Mouse (Mus musculus) left cerebral cortex, postnatal 14 days (tissue): Measurements from ENCODE around the gene Psmd1. TPM values are rescaled to one million over a fixed set of nuclear protein-coding genes. Genes with fewer than 3 reads are reported as not detected.
"Not testable (repeated sequence)": the region's sequence is repeated elsewhere in the genome, so short reads cannot be mapped to it uniquely, and the experiment has no call there.

Experiments
- DNase-seq, 2 experiments: peaks; one replicate each; pipeline ENCODE4 v3.0.0; 2021 to 2022; ENCODE audit warnings: low spot score in 2 of 2, mixed read lengths in 1 of 2
- intact Hi-C: fragments of 180-260 bp; cut with DNase I; formaldehyde crosslinking; loops from one replicate; pipeline ENCODE4 v1.15.1; 2025
- long read RNA-seq, 2 experiments: library from polyadenylated mRNA; stranded (forward); transcript quantifications; one replicate each; pipeline ENCODE4 v2.0.0; 2021
- total RNA-seq, 2 experiments: library from RNA; stranded (reverse); gene quantifications; 2 replicates each; pipeline ENCODE4 v1.2.3; 2021

The Psmd1 gene
- 100 to 1,000 TPM; 110 to 112 TPM for total RNA-seq
- long read RNA-seq, experiment 1, transcript Psmd1-201 (25 exons, 3,112 nt): major isoform, 116 of 179 reads
- long read RNA-seq, experiment 1, partial matches to known transcripts: 57 of 179 reads
- long read RNA-seq, experiment 1, other reads (novel, unspliced or antisense): 6 of 179 reads
- long read RNA-seq, experiment 2, transcript Psmd1-201 (25 exons, 3,112 nt): major isoform, 110 of 143 reads
- long read RNA-seq, experiment 2, partial matches to known transcripts: 27 of 143 reads
- long read RNA-seq, experiment 2, other reads (novel, unspliced or antisense): 6 of 143 reads

DNA sequence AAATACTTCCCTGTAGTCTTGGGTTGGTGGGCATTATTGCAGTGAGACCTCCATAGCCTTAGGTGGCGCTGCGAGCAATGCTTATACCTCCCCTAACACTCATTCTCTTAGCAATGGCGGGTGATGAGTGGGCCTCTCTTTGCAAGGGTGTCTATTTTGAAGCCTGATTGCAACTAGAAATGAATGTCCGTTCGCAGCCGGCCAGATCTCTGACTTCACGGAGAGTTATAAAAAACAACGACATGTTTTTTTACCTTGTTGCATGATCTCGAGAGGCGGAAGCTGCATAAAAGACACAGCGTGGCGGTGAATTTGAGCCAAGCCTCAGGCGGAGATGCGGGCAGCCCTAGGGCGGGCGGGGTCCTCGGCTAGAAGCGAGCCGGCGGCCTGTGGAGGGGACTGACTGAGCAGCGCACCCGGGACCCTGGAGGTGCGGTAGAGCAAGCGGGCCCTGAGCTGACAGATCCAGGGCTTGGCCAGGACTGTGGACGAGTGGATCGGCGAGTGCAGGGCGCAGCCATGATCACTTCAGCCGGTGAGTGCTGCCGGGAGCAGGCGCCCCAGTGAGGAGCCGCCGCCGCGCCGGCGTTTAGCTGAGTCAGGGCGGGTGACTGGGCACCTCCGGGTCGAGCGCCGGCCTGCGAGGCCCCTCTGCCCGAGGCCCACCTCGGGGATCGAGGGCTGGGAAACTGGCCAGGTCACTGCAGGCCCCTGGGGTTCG lies at the start of gene Psmd1:
TSS of gene Psmd1 (plus strand) at position 117 of the 721 bp plus-strand sequence.
- peak; percentile 92 to 93 for DNase-seq
- intact Hi-C loops: no loop called here

DNA sequence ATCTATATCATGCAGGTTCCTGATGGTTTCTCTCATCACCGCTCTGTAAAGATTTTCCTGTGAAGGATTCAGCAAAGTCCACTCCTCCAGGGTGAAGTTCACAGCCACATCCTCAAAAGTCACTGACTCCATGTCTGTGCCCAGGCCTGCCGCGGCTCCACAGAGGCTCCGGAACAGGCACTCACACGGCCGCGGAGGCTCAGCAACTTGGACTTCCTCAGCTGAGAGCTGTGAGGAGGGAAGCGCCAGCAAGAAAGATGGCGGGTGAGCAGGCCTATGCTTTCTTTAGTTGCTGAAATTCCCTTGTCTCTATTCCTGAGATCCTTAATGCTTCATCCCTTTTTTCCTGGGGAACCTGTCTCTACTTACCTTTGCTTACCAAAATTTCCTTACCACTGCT lies 48.4 kb upstream of the Psmd1 start:
- intact Hi-C loops, DNase-seq: not testable (repeated sequence)

DNA sequence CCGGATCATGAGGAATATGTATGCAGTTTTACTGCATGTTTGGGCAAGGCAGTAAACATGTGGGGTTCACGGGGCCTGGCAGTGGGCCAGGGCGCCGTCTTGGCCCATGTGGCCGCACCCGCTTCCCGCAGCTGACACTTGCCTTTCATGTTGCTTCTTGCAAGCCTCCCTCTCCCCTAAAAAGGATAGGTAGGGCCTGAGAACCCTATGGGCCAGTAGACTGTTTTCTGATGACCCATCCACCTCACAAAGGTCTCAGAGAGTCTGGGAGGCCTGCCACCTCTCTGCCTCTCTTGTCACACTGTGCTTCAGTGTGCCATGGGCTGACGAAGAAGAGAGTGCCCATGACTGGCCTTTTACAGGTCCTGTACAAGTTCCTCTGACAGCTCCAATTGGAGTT lies 47.7 kb upstream of the Psmd1 start, which contains the start of gene Spata3:
TSS of gene Spata3 (plus strand) at position 301 of the 400 bp plus-strand sequence.
- no peak for DNase-seq
- intact Hi-C loops: no loop called here

DNA sequence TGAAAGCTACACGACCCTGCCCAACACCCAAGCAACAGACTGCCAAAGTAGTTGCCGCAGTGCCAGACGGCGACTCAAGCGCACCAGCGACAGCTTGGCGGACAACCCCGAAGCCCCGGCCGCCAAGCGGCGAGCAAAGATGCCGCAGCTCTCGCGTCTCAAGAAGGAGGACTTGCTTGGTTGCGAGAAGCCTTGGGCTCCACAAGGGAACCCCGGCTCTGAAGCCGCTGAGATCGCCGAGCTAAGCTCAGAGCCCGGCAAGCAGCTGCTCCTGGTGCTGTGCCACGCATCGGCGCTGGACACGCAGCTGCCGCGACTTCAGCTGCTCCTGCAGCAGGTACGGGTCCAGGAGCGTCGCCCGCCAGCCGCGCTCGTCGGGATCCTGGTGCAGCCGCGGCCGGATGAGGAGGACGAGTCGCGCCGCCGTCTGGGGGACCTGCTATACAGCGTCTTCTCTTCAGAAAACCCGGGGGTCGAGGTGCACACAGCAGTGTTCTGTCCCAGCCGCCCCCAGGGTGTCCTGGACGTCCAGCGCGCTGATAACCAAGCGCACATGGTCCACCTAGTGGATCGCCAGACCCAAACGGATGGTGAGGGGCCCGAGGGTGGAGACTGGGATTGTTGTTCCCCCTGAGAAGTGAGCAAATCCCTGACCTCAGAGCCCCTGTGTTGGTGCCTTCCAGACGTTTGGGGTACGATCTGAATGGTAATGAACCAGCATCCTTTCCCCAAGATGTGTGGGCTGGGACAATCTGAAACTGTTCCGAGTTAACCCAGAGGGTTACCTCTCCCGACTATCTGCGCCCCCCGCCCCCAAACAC lies 45.7 kb upstream of the Psmd1 start:
- intact Hi-C loops: no loop called here
- DNase-seq: peak; percentile 72 to 77

DNA sequence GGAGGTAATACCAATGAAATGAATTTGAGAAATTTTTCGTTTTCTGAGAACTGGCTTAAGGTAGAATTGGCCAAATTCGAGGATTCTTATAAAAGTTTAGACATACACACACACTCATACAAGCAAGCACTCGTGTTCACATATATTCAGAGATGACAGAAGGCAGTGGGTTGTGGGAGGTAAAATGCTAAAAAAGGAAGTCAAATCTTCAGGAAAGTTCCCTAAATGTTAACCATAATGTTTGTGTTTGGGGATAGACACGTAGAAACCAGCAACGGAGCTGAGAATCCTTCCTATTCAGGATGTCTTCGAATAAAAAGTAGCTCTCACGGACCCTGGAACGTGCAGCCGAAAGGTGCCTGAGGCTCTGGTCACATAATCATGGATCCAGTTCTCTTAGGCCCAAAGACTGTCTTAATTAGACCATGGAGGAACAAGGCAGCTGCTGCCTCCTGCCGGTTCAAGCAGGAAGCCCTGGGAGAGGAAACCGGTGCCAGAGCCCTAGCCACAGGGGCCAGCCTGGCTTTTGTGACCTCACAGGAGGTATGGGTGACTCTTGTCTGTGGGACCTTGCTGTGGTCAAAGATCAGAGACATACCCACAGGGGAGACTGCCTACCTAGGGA lies 42.7 kb upstream of the Psmd1 start:
- intact Hi-C loops: no loop called here
- DNase-seq: peak; percentile 26 to 71

DNA sequence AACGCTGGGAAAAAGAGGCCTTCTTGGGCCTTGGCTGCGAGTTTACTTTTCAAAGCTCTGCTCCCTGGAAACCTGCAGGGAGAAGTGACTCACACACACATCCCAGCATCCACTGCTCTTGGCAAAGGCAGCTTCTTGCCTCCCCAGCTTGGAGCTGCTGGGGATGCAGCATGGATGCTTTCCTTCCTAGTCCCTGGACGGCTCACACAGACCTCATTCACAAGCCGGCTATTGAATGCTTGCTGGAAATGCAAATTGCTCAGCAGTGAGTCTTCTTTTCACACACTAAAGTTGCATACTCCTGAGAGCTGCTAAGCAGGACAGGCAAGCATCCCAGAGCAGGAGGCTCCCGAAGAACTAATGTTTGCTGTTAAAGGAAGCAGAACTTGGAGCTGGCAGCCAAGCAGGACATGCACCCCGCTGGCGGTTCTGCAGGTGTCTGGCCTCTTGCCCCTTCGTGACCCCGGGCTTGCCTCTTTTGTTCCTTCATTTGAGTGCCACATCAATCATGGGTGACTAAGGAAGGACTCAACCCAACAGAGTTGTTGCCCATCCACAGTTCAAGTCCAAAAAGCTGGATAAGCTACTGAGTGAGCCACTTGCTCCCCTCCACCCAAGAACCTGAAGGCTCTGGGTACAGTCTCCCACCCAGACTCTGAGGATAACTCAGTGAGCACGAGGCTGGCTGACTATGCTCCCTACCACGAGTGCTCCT lies 31.8 kb upstream of the Psmd1 start:
- intact Hi-C loops: no loop called here
- DNase-seq: peak; percentile 67 to 79

DNA sequence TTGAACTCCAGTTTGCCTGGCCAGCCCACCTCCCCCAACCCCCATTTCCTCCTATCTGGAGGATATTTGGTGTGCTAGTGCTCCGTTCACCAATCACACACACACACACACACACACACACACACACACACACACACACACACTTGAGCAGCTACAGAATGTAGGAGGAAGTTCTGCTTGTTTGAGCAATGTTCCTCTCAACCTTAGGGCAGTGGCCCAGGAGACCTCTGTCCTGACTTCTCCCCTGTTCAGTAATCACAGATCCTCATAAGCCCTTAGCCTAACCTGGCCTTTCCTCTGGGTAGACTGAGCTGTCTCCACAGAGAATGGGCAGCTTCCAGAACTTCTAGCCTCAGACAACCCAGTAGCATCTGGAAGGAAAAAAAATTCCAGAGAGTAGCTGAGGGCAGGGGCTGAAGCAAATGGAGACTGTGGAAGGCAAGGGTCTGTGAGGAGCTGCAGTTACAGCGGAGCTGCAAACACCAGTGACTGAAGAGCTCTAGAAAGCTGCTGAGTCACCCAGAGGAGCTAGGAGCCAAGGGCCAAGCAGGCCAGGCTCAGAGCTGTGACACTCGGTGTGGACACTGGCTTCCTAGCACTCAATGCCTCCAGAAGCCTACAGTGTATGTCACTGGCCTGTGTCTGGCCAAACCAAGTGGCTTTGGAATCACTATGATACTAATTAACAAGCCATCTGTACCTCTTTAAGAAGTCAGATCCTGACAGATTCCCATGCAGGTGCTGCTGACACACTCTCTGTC lies 25.8 kb upstream of the Psmd1 start:
- intact Hi-C loops: no loop called here
- DNase-seq: no peak

DNA sequence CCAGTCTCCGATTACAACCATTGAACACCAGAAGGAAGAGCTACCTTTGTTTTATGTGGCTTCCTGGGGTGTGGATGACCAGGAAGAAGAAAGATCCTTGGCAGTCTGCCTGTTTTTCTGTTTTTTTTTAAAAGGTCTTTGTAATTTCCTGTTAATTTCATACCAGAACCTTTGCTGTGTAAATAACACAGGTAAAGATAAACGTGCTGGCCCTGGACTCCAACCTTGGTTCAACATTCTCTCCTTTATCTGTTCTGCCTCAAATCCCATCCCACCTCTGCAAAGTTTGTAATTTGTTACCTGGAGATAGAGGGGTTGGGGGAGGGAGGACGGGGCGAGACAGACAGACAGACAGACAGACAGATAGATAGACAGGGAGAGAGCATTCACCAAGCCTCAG lies 24.1 kb upstream of the Psmd1 start:
- DNase-seq: no peak
- intact Hi-C loops: no loop called here

DNA sequence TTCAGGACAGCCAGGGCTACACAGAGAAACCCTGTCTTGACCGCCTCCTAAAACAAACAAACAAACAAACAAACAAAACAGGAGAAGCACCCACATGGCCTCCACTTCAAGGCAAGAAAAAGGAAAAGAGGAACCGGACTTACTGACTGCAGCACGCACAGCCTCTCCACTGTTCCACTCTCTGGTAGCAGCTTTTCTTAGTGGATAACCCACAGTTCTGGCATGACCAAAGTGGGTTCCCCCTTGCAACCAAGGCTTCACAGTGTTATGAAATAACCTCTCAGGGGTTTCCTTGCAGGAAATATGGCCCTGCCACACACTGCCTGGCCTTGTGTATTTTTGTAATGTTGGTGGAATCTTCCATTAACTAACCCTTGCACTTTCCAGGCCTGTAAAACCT lies 23.4 kb upstream of the Psmd1 start:
- intact Hi-C loops: no loop called here
- no peak for DNase-seq

DNA sequence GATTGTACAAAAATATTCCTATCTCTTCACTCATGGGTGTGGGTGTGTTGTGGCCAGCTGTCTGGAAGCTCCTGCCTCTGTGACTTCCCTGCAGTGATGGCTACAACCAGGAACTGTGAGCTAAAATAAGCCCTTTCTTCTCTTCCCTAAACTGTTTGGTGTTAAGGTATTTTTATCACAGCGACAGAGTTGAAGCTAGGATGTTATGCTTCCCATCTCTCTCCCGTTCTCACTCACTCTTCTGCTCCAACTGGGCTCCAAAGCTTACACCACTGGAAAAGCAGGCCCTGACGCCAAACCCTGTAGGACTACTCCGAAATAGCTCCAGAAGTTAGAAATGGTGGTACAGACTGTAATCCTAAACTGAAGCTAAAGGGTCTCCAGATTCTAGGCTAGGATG lies 19.1 kb upstream of the Psmd1 start:
- peak in 1 of 2 experiments; percentile 23 for DNase-seq
- intact Hi-C loops: no loop called here

DNA sequence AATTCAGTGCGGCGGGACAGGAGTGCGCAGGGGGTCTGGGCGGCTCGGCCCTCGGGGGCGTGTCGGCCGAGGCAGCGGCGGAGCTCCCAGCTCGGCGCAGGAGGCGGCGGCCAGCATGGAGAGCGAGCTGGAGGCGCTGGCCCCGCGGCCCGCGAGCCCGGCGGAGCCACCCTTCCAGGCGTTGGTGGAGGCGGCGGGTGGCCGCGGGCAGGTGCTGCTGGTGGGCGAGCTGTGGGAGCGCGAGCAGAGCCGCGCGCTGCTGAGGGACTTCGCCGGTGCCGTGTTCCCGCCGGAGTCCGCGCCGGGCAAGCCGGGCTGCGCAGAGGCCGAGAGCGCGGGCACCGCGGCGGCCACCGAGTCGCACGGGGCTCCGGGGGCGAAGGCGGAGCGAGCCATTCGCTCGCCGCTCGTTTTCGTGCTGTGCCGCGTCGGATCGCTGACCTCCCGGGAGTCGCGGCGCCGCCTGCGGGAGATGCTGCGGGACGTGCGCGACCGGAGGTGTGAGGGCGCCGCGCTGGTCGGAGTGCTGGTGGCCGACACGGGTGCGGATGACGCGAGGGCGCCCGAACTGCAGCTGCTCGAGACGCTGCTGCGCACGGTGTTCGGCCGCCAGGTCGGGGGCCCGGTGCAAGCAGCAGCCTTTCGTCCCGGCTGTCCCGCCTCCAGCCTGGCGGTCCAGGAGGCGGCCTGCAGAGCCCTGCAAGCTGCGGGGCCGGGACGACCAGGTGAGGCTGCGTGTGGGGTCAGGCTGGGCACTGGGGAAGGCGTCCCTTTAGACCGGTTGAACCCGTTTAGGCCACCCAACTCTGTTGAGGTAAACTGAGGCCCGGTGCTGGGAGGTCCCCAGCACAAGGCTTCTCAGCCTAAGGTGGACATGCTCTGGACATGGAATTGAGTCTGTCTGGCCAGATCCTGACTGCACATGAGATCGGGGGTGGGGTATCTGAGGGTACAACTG lies 18.1 kb upstream of the Psmd1 start, which contains the start of gene 2810459M11Rik:
TSS of gene 2810459M11Rik (plus strand) at position 16 of the 958 bp plus-strand sequence.
- peak in 1 of 2 experiments; percentile 25 for DNase-seq
- intact Hi-C loops: no loop called here

DNA sequence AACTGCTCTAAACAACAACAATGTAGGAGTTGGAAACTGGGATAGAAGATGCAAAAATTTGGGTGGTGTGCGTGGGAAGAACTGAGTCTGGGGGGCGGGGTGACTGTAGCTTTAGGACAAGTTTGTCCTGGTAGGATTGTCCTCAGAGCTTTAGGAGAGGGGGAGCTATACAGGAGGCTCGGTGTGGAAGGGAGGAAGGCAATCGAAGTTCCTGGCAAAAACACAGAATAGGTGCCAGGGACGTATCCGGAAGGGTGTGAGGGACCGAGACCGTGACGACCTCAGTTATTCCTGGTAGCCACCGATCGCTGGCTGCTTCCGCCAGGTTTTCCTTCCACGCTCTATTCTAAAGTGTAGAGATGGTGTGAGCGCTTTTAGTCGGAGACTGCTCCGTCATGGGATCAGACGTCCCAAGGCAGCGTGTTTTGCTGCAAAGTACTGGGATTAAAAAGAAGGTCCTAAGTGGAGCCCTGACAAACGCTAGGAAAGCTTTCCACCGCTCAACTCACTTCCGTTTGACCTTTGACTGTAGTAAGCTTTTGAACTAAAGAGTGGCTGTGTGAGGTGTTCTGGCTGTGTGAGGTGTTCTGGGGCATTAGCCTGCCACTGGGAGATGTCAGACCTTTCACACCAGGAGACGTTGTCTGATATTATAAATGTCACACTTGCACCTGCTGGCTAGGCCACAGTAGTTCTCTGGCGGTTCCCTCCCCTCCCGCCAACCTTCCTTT lies 17.2 kb upstream of the Psmd1 start:
- no peak for DNase-seq
- intact Hi-C loops: no loop called here

DNA sequence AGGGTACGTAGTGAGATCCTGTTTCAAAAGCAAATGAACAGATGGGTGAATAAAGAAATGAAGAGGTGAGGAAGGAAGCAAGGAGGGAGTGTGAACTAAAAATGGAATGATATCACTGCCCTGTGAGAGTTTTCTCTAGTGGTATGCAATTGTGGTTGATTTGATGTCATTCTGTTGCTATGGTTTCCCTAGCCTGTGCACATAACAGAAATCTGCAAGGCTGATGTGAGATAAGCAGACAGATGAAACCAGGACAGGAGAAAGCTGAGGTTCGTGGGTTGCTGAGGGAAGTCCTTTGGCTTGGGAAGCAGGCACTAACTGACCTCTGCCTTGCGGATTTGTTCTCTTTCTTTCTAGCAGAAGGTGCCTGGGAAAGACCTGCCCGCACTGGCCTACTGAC lies 16.0 kb upstream of the Psmd1 start:
- intact Hi-C loops: no loop called here
- no peak for DNase-seq

DNA sequence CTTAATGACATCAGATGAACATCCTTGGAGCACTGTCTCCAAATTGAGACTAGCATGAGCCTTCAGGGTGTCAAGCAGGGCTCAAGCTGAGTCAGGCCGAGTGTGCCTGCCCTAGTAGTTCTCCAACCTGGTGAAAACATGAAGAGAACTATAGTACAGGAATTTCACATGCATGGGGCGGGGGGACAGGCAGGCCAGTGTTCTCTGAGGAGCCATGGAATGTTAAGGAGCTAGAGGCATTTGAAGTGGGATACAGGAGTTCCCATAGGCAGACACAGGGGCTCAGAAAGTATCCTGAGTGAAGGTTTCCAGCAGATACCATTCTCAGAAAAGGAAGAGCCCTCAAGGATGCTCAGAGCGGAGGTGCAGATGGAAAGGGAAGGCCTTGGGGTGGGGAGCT lies 15.4 kb upstream of the Psmd1 start:
- no peak for DNase-seq
- intact Hi-C loops: no loop called here

DNA sequence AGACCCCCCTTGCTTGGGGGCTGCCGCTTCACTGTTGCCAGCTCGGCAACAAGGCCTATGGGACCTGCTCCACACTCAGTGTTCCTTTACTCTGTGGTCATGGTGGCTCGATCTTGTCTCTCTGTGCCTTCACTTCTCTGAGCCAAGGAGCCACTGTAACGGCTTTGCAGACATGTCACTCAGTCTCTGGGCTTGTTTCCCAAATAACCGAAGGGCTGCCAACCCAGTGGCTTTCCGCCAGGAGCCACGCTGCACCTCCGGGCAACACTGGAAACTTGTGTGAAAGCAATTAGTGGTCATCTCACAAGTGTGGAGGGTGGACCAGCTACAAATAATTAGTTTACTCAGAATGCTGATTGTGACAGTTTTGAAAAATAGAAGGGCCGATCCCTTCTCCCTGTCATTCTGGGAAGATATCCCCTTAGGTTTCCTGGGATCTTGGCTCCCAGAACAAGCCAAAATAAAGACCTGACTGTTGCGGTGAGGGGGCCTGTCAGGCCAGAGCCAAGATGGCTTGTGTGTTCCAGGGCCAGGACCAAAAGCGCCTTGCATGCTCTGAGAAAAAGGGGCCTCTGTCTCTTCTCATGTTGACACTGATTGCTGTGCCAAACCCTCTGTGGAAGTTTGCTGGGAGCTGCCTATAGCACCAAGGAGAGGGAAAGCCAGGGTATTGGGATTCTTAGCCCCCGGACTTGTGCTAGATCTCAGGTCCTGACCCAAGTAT lies 10.8 kb upstream of the Psmd1 start:
- intact Hi-C loops: no loop called here
- peak; percentile 76 to 80 for DNase-seq

DNA sequence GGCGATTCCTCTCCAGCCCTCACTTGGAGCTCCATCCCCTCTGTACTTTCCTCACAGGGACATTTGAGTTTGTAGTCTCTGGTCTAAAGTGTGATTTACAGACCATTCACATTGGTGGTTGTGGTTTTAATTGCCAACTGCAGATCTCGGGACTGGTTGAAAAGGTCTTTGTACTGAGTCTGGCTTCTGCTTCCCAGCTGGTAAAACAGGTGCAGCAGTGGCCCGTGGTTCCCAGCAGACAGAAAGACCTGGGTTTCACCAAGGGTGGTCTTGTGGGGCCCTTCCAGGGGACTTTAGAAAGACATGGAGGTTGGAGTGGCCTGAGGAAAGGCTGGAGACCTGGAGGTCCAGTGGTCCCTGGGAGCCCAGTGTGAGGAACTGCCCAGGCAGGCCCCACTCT lies 9.2 kb upstream of the Psmd1 start:
- no peak for DNase-seq
- intact Hi-C loops: no loop called here
